Mouse (Mus musculus) neural tube, postnatal 0 days (tissue): ENCODE results near the gene Gm732. TPM values are rescaled to one million over a fixed set of nuclear protein-coding genes. Genes with fewer than 3 reads are reported as not detected.

Experiments used
- polyA plus RNA-seq: library from polyadenylated mRNA; unstranded; fragments of >200 nt; fragmentation: Nextera tagmentation; extraction: Ambion mirVana; gene quantifications from 2 replicates; pipeline ENCODE4 v1.2.1, GENCODE M21; 2015

Gene Gm732
- polyA plus RNA-seq: not detected in 2 replicates

GRCm38 (mm10) chrX:107948365-107948764 lies at the start of gene Gm732:
Gene Gm732 (minus strand): TSS chrX:107948465.

Other genes starting within 250 kb of the Gm732 start
- not detected in 2 replicates for gene Tent5d, start 155.9 kb downstream of the Gm732 start, polyA plus RNA-seq
- 17.2 and 18.1 TPM in 2 replicates for gene 2610002M06Rik, start 132.1 kb downstream of the Gm732 start, polyA plus RNA-seq